Mouse (Mus musculus): ENCODE data around the gene Osgep. TPM values are rescaled to one million over a fixed set of nuclear protein-coding genes. Genes with fewer than 3 reads are reported as not detected.
"Not testable (repeated sequence)": the region's sequence is repeated elsewhere in the genome, so short reads cannot be mapped to it uniquely, and the experiment has no call there.

The Osgep gene
- polyA plus RNA-seq, 1 experiment from 2014 or later: 173 TPM

DNA sequence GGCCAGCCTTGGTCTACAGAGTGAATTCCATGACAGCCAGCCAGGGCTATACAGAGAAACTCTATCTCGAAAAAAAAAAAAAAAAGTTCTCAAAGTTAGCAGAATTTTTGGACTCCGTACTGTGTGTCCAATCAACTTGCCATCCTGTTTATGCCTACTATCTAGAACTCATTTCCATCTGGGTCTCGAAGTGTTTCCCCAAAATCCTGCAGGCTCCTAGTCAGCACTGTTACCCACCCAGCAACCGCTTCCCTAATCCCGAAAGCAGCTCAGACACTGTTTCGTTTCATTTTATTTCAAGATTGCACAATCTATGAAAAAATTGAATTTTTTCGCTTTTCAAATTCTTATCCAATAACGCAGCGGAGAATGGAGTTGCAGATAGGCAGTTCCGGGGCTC, 30.8 kb upstream of the Osgep start:
- Histone ChIP-seq H3K27me3 (no peaks in the 10 kb centered on the region), H3K27ac (no peak overlapping the region), H3K9ac (no peak overlapping the region), H3K4me3 (replicated peaks) (no peak overlapping the region), H3K4me2 (no peak overlapping the region), H3K36me3 (peaks cover 15% of the 10 kb centered on the region), H3K9me3 (replicated peaks) (no peaks in the 10 kb centered on the region), H3K4me1 (0 out of 2 replicates have a peak, but pooled peaks cover 6% of the 10 kb centered on the region)
- ATAC-seq (replicated peaks; ENCODE audit: low FRiP score): no peak
- WGBS: 86% methylated on average over 10 of the region's 10 CpGs

DNA sequence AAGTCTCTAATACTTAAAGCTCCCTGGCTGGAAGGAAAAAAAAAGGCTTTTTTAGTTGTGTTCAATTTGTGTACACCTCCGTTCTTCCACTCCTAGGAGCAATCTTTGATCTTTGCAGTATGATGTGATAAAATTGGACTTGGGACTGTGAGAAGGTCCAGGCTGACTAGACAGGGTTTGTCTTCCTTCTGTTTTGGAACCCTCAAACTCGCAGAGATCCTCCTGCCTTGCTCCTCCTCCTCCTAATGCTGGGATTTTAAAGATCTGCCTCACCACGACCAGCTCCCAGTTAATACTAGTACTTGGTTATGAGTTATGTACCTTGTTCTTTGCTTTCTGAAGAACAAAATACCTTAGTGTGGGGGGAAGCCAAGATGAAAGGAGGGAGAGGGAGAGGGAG, 20.8 kb upstream of the Osgep start:
- H3K9me3 ChIP-seq (replicated peaks); H3K27me3 ChIP-seq; ATAC-seq (replicated peaks; ENCODE audit: low FRiP score); H3K9ac ChIP-seq: not testable (repeated sequence)
- H3K4me3 ChIP-seq (replicated peaks): peak overlapping the region; percentile 58
- WGBS: 19% methylated on average over 3 of the region's 3 CpGs
- H3K36me3 ChIP-seq: peaks cover 10% of the 10 kb centered on the region; the same call in 1 of the 2 replicates
- H3K4me2 ChIP-seq: peak overlapping the region; percentile 65
- peak overlapping the region; percentile 93; the same call in 1 of the 2 replicates for H3K27ac ChIP-seq
- H3K4me1 ChIP-seq: peaks cover 10% of the 10 kb centered on the region

DNA sequence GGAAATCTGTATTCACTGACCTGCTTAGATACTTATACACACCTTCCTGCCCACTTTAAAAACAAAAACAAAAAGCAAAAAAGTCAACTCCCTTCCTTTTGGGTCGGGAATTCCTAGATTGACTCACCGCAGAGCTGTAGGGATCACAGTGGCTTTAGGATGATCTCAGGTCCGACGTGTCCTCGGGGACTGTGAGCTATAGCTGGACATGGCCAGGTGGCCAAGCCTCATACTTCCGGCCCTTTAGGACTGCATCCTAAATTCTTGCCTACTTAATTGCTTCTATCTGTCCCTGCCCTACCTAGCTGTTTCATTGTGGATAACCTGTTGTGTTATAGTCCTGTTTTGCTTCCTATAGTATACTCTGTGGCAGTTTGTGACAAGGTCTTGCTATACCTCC, 20.4 kb upstream of the Osgep start:
- Histone ChIP-seq H3K9ac (peak overlapping the region; percentile 52), H3K27ac (peak overlapping the region; percentile 93), H3K36me3 (peaks cover 10% of the 10 kb centered on the region; the same call in 1 of the 2 replicates), H3K4me1 (peaks cover 10% of the 10 kb centered on the region), H3K4me2 (peak overlapping the region; percentile 65), H3K4me3 (replicated peaks) (peak overlapping the region; percentile 58)
- H3K27me3 ChIP-seq; ATAC-seq (replicated peaks; ENCODE audit: low FRiP score); H3K9me3 ChIP-seq (replicated peaks): not testable (repeated sequence)
- WGBS: 4% methylated on average over 6 of the region's 6 CpGs

DNA sequence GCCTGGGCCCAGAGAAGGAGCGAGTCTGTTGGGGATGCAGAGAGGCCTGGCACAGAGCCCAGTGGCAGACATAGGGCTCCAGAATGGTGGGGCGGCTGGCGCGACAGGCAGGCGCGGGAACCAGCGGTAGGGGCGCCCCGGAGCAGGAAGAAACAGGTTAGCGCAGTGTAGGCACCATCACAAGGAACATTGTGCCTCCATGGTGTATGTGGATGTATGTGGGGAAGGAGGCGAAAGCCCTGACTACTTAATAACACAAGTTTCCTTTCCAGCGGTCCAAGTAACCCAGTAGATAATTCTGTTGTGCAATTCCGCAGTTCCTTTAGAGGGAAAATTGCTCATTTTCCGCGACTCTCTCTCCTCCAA, 20.0 kb upstream of the Osgep start:
- under 1% methylated on average over 15 of the region's 15 CpGs for WGBS
- peak; percentile 97 for ATAC-seq (replicated peaks; ENCODE audit: low FRiP score)
- H3K4me1 ChIP-seq: peaks cover 10% of the 10 kb centered on the region
- peak overlapping the region; percentile 58 for H3K4me3 ChIP-seq (replicated peaks)
- peak overlapping the region; percentile 93 for H3K27ac ChIP-seq
- not testable (repeated sequence) for H3K36me3 ChIP-seq; H3K27me3 ChIP-seq; H3K9me3 ChIP-seq (replicated peaks)
- peak overlapping the region; percentile 65 for H3K4me2 ChIP-seq
- H3K9ac ChIP-seq: peak overlapping the region; percentile 52

DNA sequence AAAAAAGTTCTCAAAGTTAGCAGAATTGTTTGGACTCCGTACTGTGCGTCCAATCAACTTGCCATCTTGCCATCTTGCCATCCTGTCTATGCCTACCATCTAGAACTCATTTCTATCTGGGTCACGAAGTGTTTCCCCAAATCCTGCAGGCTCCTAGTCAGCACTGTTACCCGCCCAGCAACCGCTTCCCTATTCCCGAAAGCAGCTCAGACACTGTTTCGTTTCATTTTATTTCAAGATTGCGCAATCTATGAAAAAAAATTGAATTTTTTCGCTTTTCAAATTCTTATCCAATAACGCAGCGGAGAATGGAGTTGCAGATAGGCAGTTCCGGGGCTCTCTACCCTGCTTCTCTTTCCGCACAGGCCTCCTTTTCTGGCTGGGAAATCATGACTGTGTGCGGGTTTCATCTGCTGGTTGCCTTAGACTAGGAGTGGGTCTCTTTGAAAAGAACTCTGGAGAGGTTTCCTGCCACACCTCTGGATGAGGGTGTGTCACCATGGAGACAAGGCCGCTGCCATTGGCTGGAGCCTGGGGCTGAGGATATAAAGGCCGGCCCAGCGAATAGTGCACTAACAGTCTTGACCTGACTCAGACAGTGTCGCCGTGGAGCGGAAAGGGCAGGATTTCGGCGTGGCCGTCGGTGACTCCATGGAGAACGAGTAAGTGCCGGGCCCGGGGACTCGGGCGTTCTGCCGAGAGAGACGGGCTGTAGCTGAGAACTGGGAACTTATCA, 19.4 kb upstream of the Osgep start, which contains the start of gene Gm49342:
Gene Gm49342 (plus strand): TSS at position 586 of the 736 bp plus-strand sequence.
- H3K4me1 ChIP-seq: peaks cover 10% of the 10 kb centered on the region
- peak within 1 kb of the TSS; percentile 93 for H3K27ac ChIP-seq
- ATAC-seq (replicated peaks; ENCODE audit: low FRiP score): peak; percentile 99
- peak within 1 kb of the TSS; percentile 58 for H3K4me3 ChIP-seq (replicated peaks)
- no peaks in the 10 kb centered on the region for H3K27me3 ChIP-seq
- no peaks in the 10 kb centered on the region for H3K9me3 ChIP-seq (replicated peaks)
- H3K4me2 ChIP-seq: peak within 1 kb of the TSS; percentile 65
- H3K9ac ChIP-seq: peak within 1 kb of the TSS; percentile 52
- H3K36me3 ChIP-seq: peaks cover 4% of the 10 kb centered on the region; the same call in 1 of the 2 replicates
- WGBS: 17% methylated on average over 31 of the region's 31 CpGs

DNA sequence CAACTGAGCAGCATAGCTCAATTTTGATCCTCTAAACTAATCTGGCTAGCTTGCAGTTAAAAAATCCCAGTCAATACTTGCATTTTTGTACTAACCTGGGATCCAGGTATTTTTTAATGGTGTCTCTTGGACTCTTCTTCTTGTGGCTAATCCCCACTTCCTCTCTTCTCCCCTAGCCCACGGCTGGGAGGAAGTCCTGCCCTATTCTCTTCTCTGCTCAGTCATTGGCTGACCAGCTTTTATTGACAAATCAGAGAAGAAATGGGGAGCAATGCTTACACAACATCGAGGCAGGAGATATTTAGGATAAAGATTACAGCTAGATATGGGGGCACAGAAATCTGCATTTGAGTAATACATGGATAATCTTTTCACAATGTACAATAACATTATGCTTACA, 14.2 kb upstream of the Osgep start:
- Histone ChIP-seq H3K4me2 (no peak overlapping the region), H3K36me3 (no peaks in the 10 kb centered on the region)
- 45% methylated on average over 2 of the region's 2 CpGs for WGBS

DNA sequence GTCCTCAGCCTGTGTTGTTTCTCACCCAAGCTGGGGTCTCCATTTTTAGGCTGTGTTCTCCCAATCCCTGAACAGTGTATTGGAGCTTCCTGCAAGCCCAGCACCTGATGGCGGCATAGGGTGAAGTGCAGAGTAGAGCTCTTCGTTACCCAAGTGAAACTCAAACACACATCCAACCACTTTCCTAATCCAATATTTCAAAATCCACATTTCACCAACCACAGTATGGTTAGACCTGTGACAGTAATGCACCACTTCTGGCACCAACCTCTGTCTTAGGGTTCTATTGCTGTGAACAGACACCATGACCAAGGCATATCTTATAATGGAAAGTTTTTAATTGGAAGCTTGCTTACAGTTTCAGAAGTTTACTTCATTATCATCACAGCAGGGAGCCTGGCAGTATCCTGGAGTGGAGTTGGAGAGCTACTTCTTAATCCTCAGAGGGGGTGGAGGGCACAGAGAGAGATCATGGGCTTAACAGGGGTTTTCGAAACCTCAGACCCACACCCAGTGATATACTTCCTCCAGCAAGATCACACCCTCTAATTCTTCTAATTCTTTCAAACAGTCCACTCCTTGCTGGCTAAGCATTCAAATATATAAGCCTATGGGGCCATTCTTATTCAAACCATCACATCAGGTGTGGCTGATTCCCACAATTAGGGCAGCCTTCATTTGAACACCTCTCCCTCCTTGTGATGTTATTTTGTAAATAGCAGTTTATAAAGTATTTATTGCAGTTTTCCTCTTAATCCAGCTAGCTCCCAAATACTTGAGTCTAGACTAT, 13.6 kb upstream of the Osgep start:
- Histone ChIP-seq H3K27ac (no peak overlapping the region), H3K4me2 (no peak overlapping the region), H3K36me3 (no peaks in the 10 kb centered on the region), H3K4me3 (replicated peaks) (no peak overlapping the region), H3K9ac (no peak overlapping the region), H3K9me3 (replicated peaks) (no peaks in the 10 kb centered on the region), H3K4me1 (no peaks in the 10 kb centered on the region), H3K27me3 (no peaks in the 10 kb centered on the region; the same call in 1 of the 2 replicates)
- WGBS: 97% methylated on average over 3 of the region's 3 CpGs
- no peak for ATAC-seq (replicated peaks; ENCODE audit: low FRiP score)

More for the DNA sequence above, 14.2 kb upstream of the Osgep start:
- ATAC-seq (replicated peaks; ENCODE audit: low FRiP score): no peak
- H3K9me3 ChIP-seq (replicated peaks): no peaks in the 10 kb centered on the region
- H3K9ac ChIP-seq: no peak overlapping the region
- no peaks in the 10 kb centered on the region; the same call in 1 of the 2 replicates for H3K27me3 ChIP-seq
- H3K4me1 ChIP-seq: peaks cover 1% of the 10 kb centered on the region; the same call in 1 of the 2 replicates
- no peak overlapping the region for H3K27ac ChIP-seq
- no peak overlapping the region for H3K4me3 ChIP-seq (replicated peaks)

DNA sequence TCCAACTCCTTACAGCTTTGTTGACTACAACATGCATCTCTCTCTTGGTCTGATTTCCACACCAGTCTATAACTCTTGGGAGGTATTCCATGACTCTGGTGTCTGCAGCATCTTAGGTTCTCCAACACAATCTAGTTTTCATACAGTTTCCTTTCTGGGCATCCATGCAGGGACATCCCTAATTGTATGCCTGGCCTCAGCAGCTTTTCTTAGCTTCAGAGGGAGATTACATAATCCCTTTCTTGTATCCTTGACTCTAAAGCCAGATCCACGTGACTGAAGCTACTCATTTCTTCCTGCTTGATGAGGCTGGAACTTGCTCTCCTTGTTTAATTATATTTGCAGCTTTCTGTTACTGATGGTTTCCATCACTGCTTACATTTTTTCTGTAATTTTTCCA, 12.0 kb upstream of the Osgep start:
- 68% methylated on average over 1 of the region's 1 CpGs for WGBS

DNA sequence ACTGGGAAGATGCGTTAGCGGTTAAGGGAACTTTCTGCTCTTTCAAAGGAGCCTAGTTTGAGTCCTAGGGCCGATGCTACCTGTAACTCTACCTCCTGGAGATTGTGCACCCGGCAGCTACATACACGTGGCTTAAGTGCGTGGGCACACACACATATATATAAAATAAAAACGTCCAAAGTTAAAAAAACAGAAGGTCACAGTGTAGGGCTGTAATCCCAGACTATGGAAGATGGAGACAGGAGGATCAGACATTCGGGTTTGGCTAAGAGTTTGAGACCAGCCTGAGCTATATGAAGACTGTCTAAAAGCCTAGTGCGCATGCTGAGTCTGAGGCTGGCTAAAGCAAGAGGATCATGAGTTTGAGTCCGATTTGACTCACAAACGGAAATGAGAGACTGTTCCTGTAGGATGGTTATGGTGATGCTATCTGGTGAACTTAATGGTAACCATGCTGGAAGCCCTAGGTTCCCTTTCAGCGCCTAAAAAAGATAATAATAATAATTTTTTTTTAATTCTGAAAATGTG, 6.9 kb upstream of the Osgep start:
- peaks cover 29% of the 10 kb centered on the region for H3K4me1 ChIP-seq
- H3K36me3 ChIP-seq: peaks cover 27% of the 10 kb centered on the region
- H3K27me3 ChIP-seq: no peaks in the 10 kb centered on the region
- peak overlapping the region; percentile 95 for H3K27ac ChIP-seq
- peak overlapping the region; percentile 100 for H3K4me3 ChIP-seq (replicated peaks)
- peak overlapping the region; percentile 84 for H3K4me2 ChIP-seq
- ATAC-seq (replicated peaks; ENCODE audit: low FRiP score): no peak
- H3K9me3 ChIP-seq (replicated peaks): no peaks in the 10 kb centered on the region
- peak overlapping the region; percentile 62 for H3K9ac ChIP-seq
- 14% methylated on average over 12 of the region's 12 CpGs for WGBS

More for the DNA sequence above, 12.0 kb upstream of the Osgep start:
- Histone ChIP-seq H3K36me3 (no peaks in the 10 kb centered on the region), H3K4me1 (peaks cover 2% of the 10 kb centered on the region), H3K9me3 (replicated peaks) (no peaks in the 10 kb centered on the region), H3K4me3 (replicated peaks) (no peak overlapping the region), H3K9ac (no peak overlapping the region), H3K4me2 (no peak overlapping the region), H3K27me3 (no peaks in the 10 kb centered on the region; the same call in 1 of the 2 replicates), H3K27ac (no peak overlapping the region)
- ATAC-seq (replicated peaks; ENCODE audit: low FRiP score): no peak

DNA sequence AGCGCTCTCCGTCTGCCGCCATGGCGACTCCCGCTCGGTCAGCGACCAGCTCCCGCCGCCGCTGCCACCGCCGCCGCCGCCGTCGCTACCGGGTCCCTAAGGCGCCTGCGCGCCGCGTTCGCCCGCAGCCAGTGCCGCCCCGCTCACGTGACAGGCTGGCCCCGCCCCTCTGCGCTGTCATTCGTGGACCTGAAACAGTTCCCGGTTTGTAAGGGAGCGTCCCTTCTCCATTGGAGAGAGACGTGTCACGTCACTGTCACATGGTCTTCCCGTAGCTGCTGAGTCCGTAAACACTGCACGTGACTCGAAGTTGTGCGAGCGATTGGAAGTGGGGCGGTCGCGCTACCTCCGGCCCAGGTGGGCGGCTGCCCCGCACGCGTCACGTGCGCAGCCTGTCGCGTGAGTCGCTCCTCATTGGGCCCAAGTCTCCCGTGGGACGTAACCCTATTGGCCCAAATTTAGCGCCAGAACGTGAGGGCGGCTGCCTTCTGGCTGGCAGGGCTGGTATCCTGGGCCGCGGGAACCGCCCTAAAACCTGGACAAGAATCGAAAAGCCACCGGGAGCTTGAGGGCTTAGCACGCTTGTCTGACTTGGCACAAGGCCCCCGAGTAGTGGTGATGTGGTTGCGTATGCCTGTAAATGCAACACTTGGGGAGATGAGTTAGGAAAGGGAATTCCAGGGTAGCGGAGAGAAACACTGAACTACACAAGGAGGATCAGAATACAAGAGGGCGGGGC, 6.2 kb upstream of the Osgep start, which contains the start of the genes Pip4p1 and Pnp:
Gene Pip4p1 (minus strand): TSS at position 103 of the 739 bp plus-strand sequence.
Gene Pnp (plus strand): TSS at position 329 of the 739 bp plus-strand sequence.
- peak within 1 kb of the TSS; percentile 100 for H3K4me3 ChIP-seq (replicated peaks)
- peaks cover 34% of the 10 kb centered on the region for H3K36me3 ChIP-seq
- peak; percentile 100 for ATAC-seq (replicated peaks; ENCODE audit: low FRiP score)
- H3K4me1 ChIP-seq: peaks cover 34% of the 10 kb centered on the region
- peak within 1 kb of the TSS; percentile 99 for H3K9ac ChIP-seq
- H3K27ac ChIP-seq: peak within 1 kb of the TSS; percentile 95
- no peaks in the 10 kb centered on the region for H3K9me3 ChIP-seq (replicated peaks)
- under 1% methylated on average over 67 of the region's 68 CpGs for WGBS
- H3K27me3 ChIP-seq: no peaks in the 10 kb centered on the region
- H3K4me2 ChIP-seq: peak within 1 kb of the TSS; percentile 84

DNA sequence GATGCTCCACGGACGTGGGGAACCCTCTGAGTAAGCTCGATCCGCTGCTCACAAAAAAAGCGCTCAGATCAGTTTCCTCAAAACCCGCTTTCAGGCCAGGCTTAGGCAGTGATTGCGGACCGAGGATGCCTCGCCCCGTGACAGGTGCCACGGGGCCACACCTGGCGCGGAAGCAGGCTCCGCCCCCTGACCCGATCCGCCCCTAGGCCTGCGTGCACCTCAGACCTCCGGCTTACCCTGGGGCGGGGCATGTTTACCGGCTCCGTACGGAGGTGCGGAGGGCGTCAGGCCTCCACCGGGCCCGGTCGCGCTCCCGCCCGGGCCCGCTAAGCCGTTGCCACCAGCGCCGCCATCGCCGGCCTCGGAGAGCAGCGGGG, 5.7 kb upstream of the Osgep start:
- Histone ChIP-seq H3K9me3 (replicated peaks) (no peaks in the 10 kb centered on the region), H3K4me1 (peaks cover 39% of the 10 kb centered on the region), H3K4me3 (replicated peaks) (peak overlapping the region; percentile 100), H3K27me3 (no peaks in the 10 kb centered on the region), H3K4me2 (peak overlapping the region; percentile 84), H3K27ac (peak overlapping the region; percentile 87), H3K36me3 (peaks cover 35% of the 10 kb centered on the region), H3K9ac (peak overlapping the region; percentile 99)
- under 1% methylated on average over 31 of the region's 38 CpGs for WGBS
- peak; percentile 52 for ATAC-seq (replicated peaks; ENCODE audit: low FRiP score)

Data from kidney, embryonic 15.5 days (tissue).